9 mouse cellular contexts compared by ENCODE assay signal in the genomic region with DNA sequence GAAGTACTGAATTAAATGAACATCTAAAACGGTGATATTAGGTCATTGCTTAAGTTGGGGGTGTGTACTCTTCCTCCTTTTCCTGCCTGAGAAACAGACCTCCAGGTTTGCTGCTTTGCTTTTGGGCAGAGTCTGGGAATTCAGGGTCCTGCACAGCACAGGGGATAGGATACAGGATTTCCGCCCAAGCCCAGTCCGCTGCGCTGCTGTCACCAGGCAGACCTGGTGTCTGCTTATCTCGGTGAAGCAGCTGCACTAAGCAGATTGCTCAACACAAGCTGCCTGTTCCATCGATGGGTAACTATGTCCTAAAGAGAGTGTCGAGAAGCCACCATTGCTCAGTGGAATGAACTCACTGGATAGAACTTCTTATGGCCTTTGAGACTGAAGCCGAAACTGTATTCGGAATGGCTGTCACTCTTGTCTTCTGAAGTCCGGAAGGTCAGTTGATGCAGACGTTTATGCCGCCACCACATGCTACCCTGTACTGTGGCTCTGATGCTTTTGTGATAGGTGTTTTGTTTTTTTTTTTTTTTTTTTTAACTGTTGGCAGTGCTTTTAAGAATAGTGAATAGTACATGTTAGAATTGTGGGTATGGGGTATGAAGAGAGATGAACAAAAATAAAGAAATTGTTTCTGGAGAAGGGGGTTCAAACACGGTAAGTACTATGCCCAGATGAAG.
DNase-seq lines count a peak whose midpoint lies in the region; ATAC-seq lines count a peak whose summit lies in the region.
"Had no signal": no experiment of that assay in that cellular context is flagged by ENCODE, and none has a peak within 500 bp of the region (broad histone marks: within the 10 kb centered on the region; RNA-seq: fewer than 3 reads in every experiment).

No protein-coding gene starts in this region.

- no peak overlapping the region for H3K27ac ChIP-seq in hindbrain, embryonic 16.5 days (ENCODE audit: low read depth, low read length)
- no peak overlapping the region for H3K27ac ChIP-seq in hindbrain, embryonic 10.5 days
- H3K27ac ChIP-seq in heart, embryonic 14.5 days (replicated peaks in 1 of 2; ENCODE audit: control insufficient read depth in 1 of 2, insufficient read depth in 1 of 2, low read depth in 2 of 2, low read length in 2 of 2), result peak overlapping the region; percentile 85 to 87
- H3K27ac ChIP-seq: hindbrain, embryonic 15.5 days had no signal

- no peak overlapping the region for H3K4me3 ChIP-seq in hindbrain, embryonic 16.5 days (ENCODE audit: low read length)
- H3K4me3 ChIP-seq in hindbrain, embryonic 10.5 days, result no peak overlapping the region
- peak overlapping the region; percentile 28 to 43 for H3K4me3 ChIP-seq in heart, embryonic 14.5 days (ENCODE audit: control insufficient read depth in 1 of 2, insufficient read depth in 1 of 2, low read depth in 1 of 2, low read length in 2 of 2)
- H3K4me3 ChIP-seq: hindbrain, embryonic 15.5 days had no signal

- no peak for DNase-seq in hindbrain, embryonic 10.5 days (ENCODE audit: low spot score)
- DNase-seq in c-Kit-negative CD71-positive TER-119-positive erythroid progenitor cells, embryonic 14.5 days (ENCODE audit: low read depth, low spot score), result peak; percentile 86
- peak; percentile 39 to 44 for DNase-seq in kidney, postnatal 4 days
- no peak for DNase-seq in urinary bladder, postnatal 25 days (ENCODE audit: low spot score)
- DNase-seq in adipocyte (ENCODE audit: low spot score), result no peak

- H3K36me3 ChIP-seq in hindbrain, embryonic 16.5 days (ENCODE audit: control insufficient read depth, insufficient read depth, low read length), result no peaks in the 10 kb centered on the region
- H3K36me3 ChIP-seq in hindbrain, embryonic 10.5 days, result peaks cover 58% of the 10 kb centered on the region
- peaks cover 59% of the 10 kb centered on the region for H3K36me3 ChIP-seq in heart, embryonic 14.5 days (ENCODE audit: control insufficient read depth, insufficient read depth, low read length)
- H3K36me3 ChIP-seq: hindbrain, embryonic 15.5 days had no signal

- H3K4me1 ChIP-seq in hindbrain, embryonic 16.5 days (ENCODE audit: control insufficient read depth, insufficient read depth, low read depth, low read length), result no peaks in the 10 kb centered on the region
- no peaks in the 10 kb centered on the region for H3K4me1 ChIP-seq in hindbrain, embryonic 10.5 days (replicated peaks)
- peaks cover 29 to 63% of the 10 kb centered on the region in 2 experiments for H3K4me1 ChIP-seq in heart, embryonic 14.5 days (ENCODE audit: control insufficient read depth in 2 of 2, insufficient read depth in 2 of 2, low read length in 2 of 2)
- H3K4me1 ChIP-seq: hindbrain, embryonic 15.5 days had no signal

- no peak overlapping the region for H3K9ac ChIP-seq in hindbrain, embryonic 16.5 days (ENCODE audit: low read depth, low read length)
- peak overlapping the region; percentile 65 for H3K9ac ChIP-seq in heart, embryonic 14.5 days (ENCODE audit: low read length)
- H3K9ac ChIP-seq: hindbrain, embryonic 15.5 days had no signal

- H3K9me3 ChIP-seq in hindbrain, embryonic 16.5 days (ENCODE audit: control insufficient read depth, low read length), result no peaks in the 10 kb centered on the region
- H3K9me3 ChIP-seq in hindbrain, embryonic 10.5 days, result no peaks in the 10 kb centered on the region
- no peaks in the 10 kb centered on the region for H3K9me3 ChIP-seq in heart, embryonic 14.5 days (ENCODE audit: control insufficient read depth, low read length)
- H3K9me3 ChIP-seq: hindbrain, embryonic 15.5 days had no signal

- H3K4me2 ChIP-seq in hindbrain, embryonic 16.5 days (ENCODE audit: low read length), result no peak overlapping the region
- peak overlapping the region; percentile 50 for H3K4me2 ChIP-seq in heart, embryonic 14.5 days (ENCODE audit: low read length)
- H3K4me2 ChIP-seq: hindbrain, embryonic 15.5 days had no signal

- ATAC-seq in hindbrain, embryonic 16.5 days, result 0 out of 2 replicates have a peak, but pooled peaks have one; percentile 50
- peak; percentile 74 for ATAC-seq in heart, embryonic 14.5 days (ENCODE audit: insufficient number of reproducible peaks, insufficient read depth, low FRiP score, low read depth)
- peak; percentile 89 for ATAC-seq in megakaryocyte-erythroid progenitor cell, adult 5-6 weeks (replicated peaks; ENCODE audit: low FRiP score, low TSS enrichment, poor library complexity, severe bottlenecking)

- no peaks in the 10 kb centered on the region for H3K27me3 ChIP-seq in hindbrain, embryonic 16.5 days (replicated peaks; ENCODE audit: control insufficient read depth, insufficient read depth, low read length)
- no peaks in the 10 kb centered on the region for H3K27me3 ChIP-seq in hindbrain, embryonic 10.5 days (ENCODE audit: insufficient read depth, poor library complexity, severe bottlenecking)
- no peaks in the 10 kb centered on the region for H3K27me3 ChIP-seq in heart, embryonic 14.5 days (ENCODE audit: control insufficient read depth, insufficient read depth, low read length)
- H3K27me3 ChIP-seq: hindbrain, embryonic 15.5 days had no signal

- 78% methylated on average over 13 of the region's 13 CpGs for WGBS in hindbrain, embryonic 16.5 days
- 90% methylated on average over 13 of the region's 13 CpGs for WGBS in hindbrain, embryonic 10.5 days
- 15% methylated on average over 13 of the region's 13 CpGs for WGBS in heart, embryonic 14.5 days

Comparison
In these comparisons a context has a peak if more than half of its experiments do, and no peak if none do; other contexts are left out.
1. H3K27ac ChIP-seq: peak in heart, embryonic 14.5 days (2 of 2); none in hindbrain, embryonic 16.5 days (single experiment) and hindbrain, embryonic 10.5 days (single experiment).
2. H3K4me3 ChIP-seq: peak in heart, embryonic 14.5 days (2 of 2); none in hindbrain, embryonic 16.5 days (single experiment) and hindbrain, embryonic 10.5 days (single experiment).
3. DNase-seq: peak in c-Kit-negative CD71-positive TER-119-positive erythroid progenitor cells, embryonic 14.5 days (single experiment) and kidney, postnatal 4 days (2 of 2); none in hindbrain, embryonic 10.5 days (single experiment), urinary bladder, postnatal 25 days (single experiment) and adipocyte (single experiment).
4. Peak in every context shown above with its lines, with median percentiles within 50 percentile points of each other: ATAC-seq.